Mouse (Mus musculus) liver, embryonic 11.5 days (tissue): Measurements from ENCODE around the gene Ndufv3. TPM values are rescaled to one million over a fixed set of nuclear protein-coding genes. Genes with fewer than 3 reads are reported as not detected.

Source experiments
- ATAC-seq: fragments of 200-750 bp; cut with Nextera tagmentation; replicated peaks from 2 replicates; pipeline ENCODE4 v1.8.0; 2017; ENCODE audit warnings: moderate number of reproducible peaks, mild to moderate bottlenecking, moderate TSS enrichment, moderate library complexity; ENCODE audit not compliant: low FRiP score
- DNase-seq: peaks from one replicate; pipeline ENCODE4 v3.0.0-alpha.2; 2017; ENCODE audit warnings: low spot score
- H3K27ac ChIP-seq: fragments of 300-500 bp; sonication (generic); 2 replicates; pipeline ENCODE4 v1.5.1; 2014; ENCODE audit warnings: mild to moderate bottlenecking, low read depth, low read length, control low read depth
- H3K27me3 ChIP-seq: fragments of 300-500 bp; sonication (generic); replicated peaks from 2 replicates; pipeline ENCODE4 v1.6.1; 2014; ENCODE audit warnings: low read length, mixed read lengths; ENCODE audit not compliant: control insufficient read depth, insufficient read depth
- H3K36me3 ChIP-seq: fragments of 300-500 bp; sonication (generic); 2 replicates; pipeline ENCODE4 v1.6.1; 2014; ENCODE audit warnings: mild to moderate bottlenecking, low read length, moderate library complexity, mixed read lengths; ENCODE audit not compliant: control insufficient read depth, insufficient read depth
- H3K4me1 ChIP-seq: fragments of 300-500 bp; sonication (generic); replicated peaks from 2 replicates; pipeline ENCODE4 v1.6.1; 2014; ENCODE audit warnings: low read length, mixed read lengths; ENCODE audit not compliant: control insufficient read depth, insufficient read depth
- H3K4me2 ChIP-seq: fragments of 300-500 bp; sonication (generic); 2 replicates; pipeline ENCODE4 v1.6.1; 2014; ENCODE audit warnings: mild to moderate bottlenecking, control low read depth, moderate library complexity
- H3K4me3 ChIP-seq: fragments of 300-500 bp; sonication (generic); 2 replicates; pipeline ENCODE4 v1.5.1; 2014; ENCODE audit warnings: low read depth, low read length, control low read depth
- H3K9ac ChIP-seq: fragments of 300-500 bp; sonication (generic); 2 replicates; pipeline ENCODE4 v1.6.1; 2014; ENCODE audit warnings: low read depth, low read length, control low read depth
- H3K9me3 ChIP-seq: fragments of 300-500 bp; sonication (generic); 2 replicates; pipeline ENCODE4 v1.6.1; 2016; ENCODE audit warnings: low read length, inconsistent platforms, mixed read lengths; ENCODE audit not compliant: control insufficient read depth
- WGBS: fragments of 180-500 bp; shearing (Covaris S2); extraction: QIAGEN DNeasy Blood & Tissue Kit; methylation state at CpG from one replicate; pipeline ENCODE4 v1.1.7; 2014; 5-methylcytosine and 5-hydroxymethylcytosine counted together
- polyA plus RNA-seq: library from polyadenylated mRNA; unstranded; fragments of >200 nt; fragmentation: Nextera tagmentation; extraction: Ambion mirVana; gene quantifications from 2 replicates; pipeline ENCODE4 v1.2.1, GENCODE M21; 2014

The Ndufv3 gene
- polyA plus RNA-seq, result 331 and 352 TPM in 2 replicates

DNA sequence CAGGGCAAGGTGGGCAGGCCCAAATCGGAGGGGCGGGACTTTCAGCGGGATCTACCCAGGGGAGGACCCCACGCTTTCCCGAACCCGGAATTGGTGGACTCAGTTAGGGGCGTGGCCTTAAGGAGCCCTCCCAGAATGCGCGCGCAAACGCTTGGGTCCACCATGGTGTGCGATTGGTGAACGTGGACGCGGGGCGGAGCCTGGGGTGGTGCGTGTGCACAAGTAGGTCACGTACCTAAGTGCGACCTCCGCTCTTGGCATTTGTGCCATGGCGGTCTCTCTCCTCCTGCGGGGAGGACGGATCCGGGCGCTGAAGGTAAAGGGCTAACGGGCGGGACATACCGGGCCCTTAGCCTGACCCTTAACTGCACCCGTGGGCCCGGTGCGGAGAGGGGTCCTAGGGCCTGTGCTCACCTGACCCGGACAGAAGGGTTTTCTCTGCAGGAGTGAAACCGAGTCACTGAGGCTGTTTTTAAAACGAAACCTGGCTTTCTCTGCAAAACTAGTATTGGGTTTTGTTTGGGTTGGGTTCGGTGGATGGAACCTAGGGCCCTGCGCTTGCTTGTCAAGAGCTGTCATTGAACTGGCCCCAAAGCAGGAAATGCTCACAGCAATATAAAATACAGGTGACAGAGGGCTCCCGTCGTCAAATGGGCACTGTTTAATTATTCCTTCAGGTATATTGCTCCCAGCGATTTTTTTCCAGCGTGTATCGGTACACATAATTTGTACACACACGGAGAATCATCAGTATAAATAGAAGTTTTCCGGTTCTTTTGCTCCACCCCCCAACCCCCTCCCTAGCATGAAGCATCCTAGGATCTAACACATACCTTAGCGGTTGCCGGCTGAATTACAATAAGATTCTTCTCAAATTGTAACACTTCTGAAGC, at the start of gene Ndufv3, which contains the start of gene Wdr4:
TSS of gene Ndufv3 (plus strand) at position 170 of the 893 bp plus-strand sequence.
TSS of gene Wdr4 (minus strand) at position 35 of the 893 bp plus-strand sequence.
- peak; percentile 95 for ATAC-seq
- Histone ChIP-seq H3K36me3 (peaks cover 10% of the 10 kb centered on the region; the same call in 1 of the 2 replicates), H3K4me3 (peak within 1 kb of the TSS; percentile 91), H3K27me3 (no peaks in the 10 kb centered on the region), H3K9ac (peak within 1 kb of the TSS; percentile 77), H3K9me3 (no peaks in the 10 kb centered on the region), H3K27ac (peak within 1 kb of the TSS; percentile 73), H3K4me1 (peaks cover 8% of the 10 kb centered on the region; the same call in 1 of the 2 replicates), H3K4me2 (peak within 1 kb of the TSS; percentile 82)
- under 1% methylated on average over 45 of the region's 45 CpGs for WGBS
- peak; percentile 96 for DNase-seq

DNA sequence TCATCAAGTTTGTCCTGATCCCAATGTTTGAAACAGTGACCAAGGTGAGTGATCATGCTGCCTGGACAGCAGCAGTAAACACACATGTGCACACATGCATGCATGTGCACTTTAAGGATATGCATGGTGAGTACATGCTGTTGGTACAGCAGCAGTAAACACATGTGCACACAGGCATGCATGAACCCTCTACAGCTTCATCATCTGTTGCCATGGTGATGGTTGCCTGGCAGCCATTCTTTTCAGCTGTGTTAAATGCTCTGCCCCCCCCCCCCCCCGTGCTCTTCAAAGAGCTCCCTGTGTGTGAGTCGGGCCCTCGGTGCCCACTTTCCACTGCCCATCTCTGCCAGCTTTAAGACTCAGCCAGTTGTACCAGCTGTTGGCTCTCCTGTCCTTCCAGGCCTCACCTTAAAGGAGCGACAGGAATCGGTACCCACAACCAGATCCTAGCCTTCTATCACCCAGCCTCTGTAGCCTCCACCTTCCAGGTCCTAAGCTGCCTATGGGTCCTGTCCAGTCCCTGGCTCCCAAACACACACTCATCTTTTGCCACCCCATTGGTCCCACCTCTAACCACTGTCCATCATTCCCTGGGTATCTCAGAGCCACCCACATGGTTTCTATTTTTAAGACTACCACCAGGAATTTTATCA, 49.0 kb upstream of the Ndufv3 start:
- Histone ChIP-seq H3K4me1 (no peaks in the 10 kb centered on the region), H3K4me3 (no peak overlapping the region), H3K4me2 (no peak overlapping the region), H3K27ac (no peak overlapping the region), H3K36me3 (no peaks in the 10 kb centered on the region), H3K9ac (no peak overlapping the region), H3K9me3 (no peaks in the 10 kb centered on the region), H3K27me3 (no peaks in the 10 kb centered on the region)
- DNase-seq (no peak), ATAC-seq (no peak)
- WGBS, result 86% methylated on average over 5 of the region's 5 CpGs

DNA sequence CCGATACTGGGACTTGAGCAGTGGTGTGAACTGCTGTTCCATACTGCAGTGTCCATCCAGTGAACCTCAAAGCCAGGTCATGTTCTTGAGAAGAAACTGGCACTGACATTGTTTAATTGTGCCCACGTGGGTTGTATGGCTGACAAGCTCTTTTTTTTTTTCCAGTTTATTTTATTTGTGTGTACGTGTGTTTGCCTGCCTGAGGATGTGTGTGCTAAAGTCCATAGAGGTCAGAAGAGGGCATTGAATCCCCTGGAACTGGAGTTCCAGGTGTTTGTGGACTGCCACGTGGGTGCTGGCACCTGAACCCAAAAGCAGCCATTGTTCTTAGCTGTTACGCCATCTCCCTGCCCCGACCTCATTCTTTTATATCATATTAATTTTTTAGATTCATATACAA, 45.5 kb upstream of the Ndufv3 start:
- peaks cover 5% of the 10 kb centered on the region for H3K4me1 ChIP-seq
- H3K4me2 ChIP-seq, result no peak overlapping the region
- no peaks in the 10 kb centered on the region for H3K9me3 ChIP-seq
- ATAC-seq, result no peak
- H3K36me3 ChIP-seq, result no peaks in the 10 kb centered on the region
- no peak for DNase-seq
- H3K27ac ChIP-seq, result no peak overlapping the region
- 72% methylated on average over 6 of the region's 6 CpGs for WGBS
- no peaks in the 10 kb centered on the region for H3K27me3 ChIP-seq
- H3K9ac ChIP-seq, result no peak overlapping the region
- H3K4me3 ChIP-seq, result no peak overlapping the region

DNA sequence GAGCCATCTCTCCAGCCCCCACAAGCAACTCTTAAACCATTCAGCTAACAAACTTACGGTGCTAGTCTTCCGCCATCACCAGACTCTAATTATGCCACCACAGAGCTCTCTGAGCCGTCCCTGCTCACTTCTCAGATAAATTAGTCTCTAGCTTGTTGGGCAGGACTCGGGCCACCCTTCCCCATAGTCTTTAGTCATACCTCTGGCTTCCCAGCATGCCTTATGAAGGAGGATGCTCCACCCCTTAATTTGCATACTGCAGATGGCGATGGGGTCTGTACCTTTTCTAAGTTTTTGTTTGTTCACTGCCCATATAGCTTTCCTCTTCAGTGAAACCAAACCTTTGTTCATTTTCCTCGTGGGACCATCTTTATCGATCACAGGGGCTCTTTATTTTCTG, 41.3 kb upstream of the Ndufv3 start:
- DNase-seq (no peak), ATAC-seq (no peak)
- Histone ChIP-seq H3K4me2 (no peak overlapping the region), H3K36me3 (no peaks in the 10 kb centered on the region), H3K9ac (no peak overlapping the region), H3K27me3 (no peaks in the 10 kb centered on the region), H3K4me1 (peaks cover 5% of the 10 kb centered on the region), H3K27ac (no peak overlapping the region), H3K9me3 (no peaks in the 10 kb centered on the region), H3K4me3 (no peak overlapping the region)
- WGBS, result 72% methylated on average over 7 of the region's 7 CpGs

DNA sequence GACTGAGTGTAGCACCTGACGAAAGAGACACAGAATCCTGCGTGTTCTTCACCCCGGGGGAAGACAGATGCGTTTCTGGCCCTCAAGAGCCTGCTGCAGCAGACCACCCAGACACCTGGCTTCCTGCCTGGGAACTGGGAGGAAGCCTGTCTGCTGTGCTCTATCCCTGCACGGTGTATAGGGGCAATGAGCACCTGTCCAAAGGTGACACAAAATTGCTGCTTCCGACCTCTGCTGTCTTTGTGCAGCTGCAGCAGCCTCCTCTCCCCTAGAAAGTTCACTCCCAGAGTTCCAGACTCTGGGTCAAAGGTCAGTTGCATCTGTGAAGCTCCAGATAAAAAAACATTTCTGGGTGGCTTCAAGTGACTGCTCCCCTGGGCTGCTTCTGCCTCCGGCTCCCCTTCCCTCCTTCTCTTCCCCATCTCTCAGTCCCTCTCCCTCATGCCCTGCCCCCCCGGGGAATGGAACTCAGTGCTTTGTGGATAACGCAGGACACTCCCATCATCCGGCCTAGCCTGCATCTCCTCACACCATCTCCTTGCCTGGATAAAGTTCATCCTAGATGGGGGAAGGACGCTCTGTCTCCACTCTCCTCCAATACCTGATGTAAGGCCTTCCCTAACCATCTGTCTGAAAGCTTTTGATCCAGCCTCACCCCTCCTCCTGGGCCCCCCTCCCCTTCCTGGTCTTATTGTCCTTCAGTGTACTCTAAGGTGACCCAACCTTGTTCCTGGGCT, 40.6 kb upstream of the Ndufv3 start:
- H3K9me3 ChIP-seq, result no peaks in the 10 kb centered on the region
- 58% methylated on average over 11 of the region's 11 CpGs for WGBS
- no peaks in the 10 kb centered on the region for H3K27me3 ChIP-seq
- H3K4me2 ChIP-seq, result no peak overlapping the region
- H3K9ac ChIP-seq, result no peak overlapping the region
- peaks cover 5% of the 10 kb centered on the region for H3K4me1 ChIP-seq
- DNase-seq (no peak), ATAC-seq (no peak)
- H3K36me3 ChIP-seq, result no peaks in the 10 kb centered on the region
- H3K4me3 ChIP-seq, result no peak overlapping the region
- H3K27ac ChIP-seq, result no peak overlapping the region

DNA sequence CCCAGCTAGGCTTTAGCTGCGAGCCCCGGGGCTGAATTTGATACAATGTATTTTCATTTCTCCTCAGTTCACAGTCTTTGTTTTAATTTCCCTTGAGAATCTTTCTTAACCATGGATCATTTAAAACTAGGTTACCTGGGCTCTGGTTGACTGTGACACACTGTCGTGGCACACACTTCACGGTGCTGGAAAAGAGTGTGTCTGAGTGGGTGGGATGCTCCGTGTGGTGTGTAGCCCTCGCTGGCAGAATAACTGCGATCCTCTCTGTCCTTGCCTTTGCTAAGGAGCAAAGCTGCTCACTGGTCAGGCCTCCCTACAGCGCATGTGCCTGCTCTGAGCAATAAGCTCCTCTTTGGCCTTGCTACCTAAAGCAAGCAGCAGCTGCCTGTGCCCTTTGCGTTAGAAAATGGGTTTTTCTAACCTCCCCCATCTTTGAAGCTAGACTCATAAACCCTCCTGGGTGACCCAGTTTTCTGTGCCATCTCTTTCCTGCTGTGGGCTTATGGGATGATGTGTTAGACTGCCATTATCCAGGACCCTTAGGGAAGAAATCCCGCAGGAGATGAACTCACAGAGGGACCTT, 33.2 kb upstream of the Ndufv3 start:
- H3K9me3 ChIP-seq, result no peaks in the 10 kb centered on the region
- H3K9ac ChIP-seq, result no peak overlapping the region
- no peak for DNase-seq
- H3K4me2 ChIP-seq, result no peak overlapping the region
- no peak for ATAC-seq
- H3K4me3 ChIP-seq, result no peak overlapping the region
- H3K36me3 ChIP-seq, result no peaks in the 10 kb centered on the region
- H3K27ac ChIP-seq, result no peak overlapping the region
- H3K27me3 ChIP-seq, result no peaks in the 10 kb centered on the region
- 79% methylated on average over 10 of the region's 10 CpGs for WGBS
- no peaks in the 10 kb centered on the region for H3K4me1 ChIP-seq

DNA sequence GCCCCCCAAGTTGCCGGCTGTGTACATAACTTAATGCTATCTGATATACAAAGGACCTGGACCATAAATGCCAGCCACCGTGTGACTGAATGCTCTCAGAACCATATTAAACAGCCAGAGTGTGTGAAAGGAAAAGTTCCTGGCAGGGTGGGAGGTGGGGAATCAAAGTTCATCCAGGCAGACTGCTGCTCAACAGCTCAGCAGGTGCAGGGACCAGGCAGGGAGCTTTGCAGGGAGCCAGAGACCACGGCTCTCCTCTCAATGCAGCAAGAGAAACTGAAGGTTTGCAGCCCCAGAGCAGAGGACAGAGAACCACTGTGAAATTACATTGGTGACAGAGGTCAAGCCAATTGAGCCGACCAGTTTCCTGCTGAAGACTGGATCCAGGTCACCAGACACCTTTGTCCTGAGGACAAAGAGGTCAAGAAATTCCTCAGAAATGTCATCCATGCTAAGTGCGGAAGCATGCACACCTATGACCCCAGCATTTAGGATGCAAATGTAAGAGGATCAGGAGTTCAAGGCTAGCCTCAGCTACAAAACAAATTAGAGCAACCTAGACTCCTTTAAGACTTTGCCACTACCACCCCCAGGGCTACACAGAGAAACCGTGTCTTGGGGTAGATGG, 32.4 kb upstream of the Ndufv3 start:
- H3K27ac ChIP-seq, result no peak overlapping the region
- no peak overlapping the region for H3K9ac ChIP-seq
- H3K4me3 ChIP-seq, result no peak overlapping the region
- H3K9me3 ChIP-seq, result no peaks in the 10 kb centered on the region
- 58% methylated on average over 6 of the region's 6 CpGs for WGBS
- H3K4me2 ChIP-seq, result no peak overlapping the region
- ATAC-seq (no peak), DNase-seq (no peak)
- no peaks in the 10 kb centered on the region for H3K27me3 ChIP-seq
- no peaks in the 10 kb centered on the region for H3K4me1 ChIP-seq
- no peaks in the 10 kb centered on the region for H3K36me3 ChIP-seq

DNA sequence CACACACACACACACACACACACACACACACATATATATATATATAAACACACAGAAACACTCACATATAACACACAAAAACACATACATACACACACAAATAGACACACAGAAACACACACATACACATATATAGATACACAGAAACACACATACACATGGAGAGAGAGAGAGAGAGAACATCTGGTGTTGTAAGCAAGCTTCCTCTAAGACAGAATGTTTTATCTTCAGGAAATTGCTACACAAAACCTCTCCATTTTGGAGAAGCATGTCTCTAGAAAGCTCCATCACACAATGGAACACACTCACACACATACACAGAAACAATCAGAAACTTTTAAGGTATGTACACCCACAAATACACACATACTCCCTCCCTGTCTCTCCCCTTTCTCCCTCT, 28.6 kb upstream of the Ndufv3 start:
- ATAC-seq, result no peak
- H3K9me3 ChIP-seq, result no peaks in the 10 kb centered on the region

More for the DNA sequence above, 28.6 kb upstream of the Ndufv3 start:
- Histone ChIP-seq H3K4me1 (no peaks in the 10 kb centered on the region), H3K36me3 (peaks cover 10% of the 10 kb centered on the region), H3K27me3 (no peaks in the 10 kb centered on the region), H3K4me3 (no peak overlapping the region), H3K27ac (no peak overlapping the region), H3K9ac (no peak overlapping the region), H3K4me2 (no peak overlapping the region)
- DNase-seq, result no peak
